Mouse (Mus musculus): Measurements from ENCODE around the gene Ace3. TPM values are rescaled to one million over a fixed set of nuclear protein-coding genes. Genes with fewer than 3 reads are reported as not detected.

Ace3 gene
- polyA plus RNA-seq, 1 experiment from 2014 or later: not detected

DNA sequence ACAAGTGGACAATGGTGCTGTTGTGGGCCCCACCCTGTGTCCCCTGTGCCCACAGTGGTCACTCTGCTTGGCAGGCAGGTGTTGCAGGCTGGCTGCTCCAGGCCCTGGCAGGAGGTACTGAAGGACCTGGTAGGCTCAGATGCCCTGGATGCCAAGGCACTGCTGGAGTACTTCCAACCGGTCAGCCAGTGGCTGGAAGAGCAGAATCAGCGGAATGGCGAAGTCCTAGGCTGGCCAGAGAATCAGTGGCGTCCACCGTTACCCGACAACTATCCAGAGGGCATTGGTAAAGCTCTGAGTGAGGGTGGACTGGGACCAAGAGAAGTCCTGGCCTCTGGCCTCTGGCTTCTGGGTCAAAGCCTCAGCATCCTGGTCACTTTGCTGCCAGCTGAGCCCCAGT, 19.9 kb upstream of the Ace3 start:
- Histone ChIP-seq H3K27me3 (replicated peaks; ENCODE audit: control insufficient read depth, insufficient read depth, low read length) (no peaks in the 10 kb centered on the region), H3K4me1 (replicated peaks; ENCODE audit: control insufficient read depth, insufficient read depth, low read length) (no peaks in the 10 kb centered on the region), H3K4me3 (ENCODE audit: low read depth, low read length) (no peak overlapping the region), H3K9ac (ENCODE audit: low read depth, low read length) (no peak overlapping the region), H3K9me3 (ENCODE audit: control insufficient read depth) (no peaks in the 10 kb centered on the region), H3K4me2 (replicated peaks; ENCODE audit: low read depth) (no peak overlapping the region), H3K36me3 (ENCODE audit: control insufficient read depth, insufficient read depth) (peaks cover 34% of the 10 kb centered on the region), H3K27ac (ENCODE audit: low read depth, low read length) (no peak overlapping the region)
- no peak for TF ChIP-seq CTCF (IDR thresholded peaks at IDR 0.05; ENCODE audit: low read depth)
- 89% methylated on average over 6 of the region's 6 CpGs for WGBS
- no peak for ATAC-seq

DNA sequence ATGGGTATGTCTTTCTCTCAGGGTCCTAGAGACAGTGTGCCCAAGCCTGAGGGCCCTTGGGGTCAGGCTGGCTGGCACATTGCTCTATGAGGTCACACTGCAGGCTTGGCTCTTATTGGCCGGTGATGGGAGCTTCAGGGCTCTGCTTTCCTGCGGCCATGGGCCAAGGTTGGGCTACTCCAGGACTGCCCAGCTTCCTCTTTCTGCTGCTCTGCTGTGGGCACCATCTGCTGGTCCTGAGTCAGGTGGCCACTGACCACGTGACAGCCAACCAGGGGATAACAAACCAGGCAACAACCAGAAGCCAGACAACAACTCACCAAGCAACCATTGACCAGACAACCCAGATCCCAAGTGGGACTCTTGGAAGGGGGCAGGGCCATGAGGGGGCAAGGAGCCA, 19.4 kb upstream of the Ace3 start:
- Histone ChIP-seq H3K4me3 (ENCODE audit: low read depth, low read length) (no peak overlapping the region), H3K27me3 (replicated peaks; ENCODE audit: control insufficient read depth, insufficient read depth, low read length) (no peaks in the 10 kb centered on the region), H3K27ac (ENCODE audit: low read depth, low read length) (no peak overlapping the region), H3K9me3 (ENCODE audit: control insufficient read depth) (no peaks in the 10 kb centered on the region), H3K4me1 (replicated peaks; ENCODE audit: control insufficient read depth, insufficient read depth, low read length) (no peaks in the 10 kb centered on the region), H3K4me2 (replicated peaks; ENCODE audit: low read depth) (no peak overlapping the region), H3K9ac (ENCODE audit: low read depth, low read length) (no peak overlapping the region), H3K36me3 (ENCODE audit: control insufficient read depth, insufficient read depth) (peaks cover 34% of the 10 kb centered on the region)
- no peak for TF ChIP-seq CTCF (IDR thresholded peaks at IDR 0.05; ENCODE audit: low read depth)
- WGBS: 69% methylated on average over 3 of the region's 3 CpGs
- ATAC-seq: no peak

DNA sequence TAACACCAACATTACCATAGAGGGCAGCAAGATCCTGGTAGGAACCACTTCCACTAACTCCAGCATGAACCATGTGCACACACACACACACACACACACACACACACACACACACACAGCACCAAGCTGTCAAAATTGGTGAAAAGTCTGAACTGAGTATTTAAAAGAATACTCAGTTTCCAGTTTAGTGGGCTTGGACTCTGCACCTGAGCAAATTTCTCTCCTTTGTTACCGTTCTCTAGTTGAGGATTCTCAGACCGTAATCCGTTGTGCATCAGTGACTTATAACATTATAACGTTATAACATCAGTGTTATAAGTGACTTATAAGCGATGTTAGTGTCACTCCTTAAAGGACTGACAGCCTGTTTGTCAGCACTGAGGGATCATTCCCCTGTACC, 18.8 kb upstream of the Ace3 start:
- no peak overlapping the region for H3K4me3 ChIP-seq (ENCODE audit: low read depth, low read length)
- no peak for TF ChIP-seq CTCF (IDR thresholded peaks at IDR 0.05; ENCODE audit: low read depth)
- no peaks in the 10 kb centered on the region for H3K27me3 ChIP-seq (replicated peaks; ENCODE audit: control insufficient read depth, insufficient read depth, low read length)
- no peak for ATAC-seq
- H3K36me3 ChIP-seq (ENCODE audit: control insufficient read depth, insufficient read depth): peaks cover 34% of the 10 kb centered on the region
- H3K27ac ChIP-seq (ENCODE audit: low read depth, low read length): no peak overlapping the region
- 78% methylated on average over 5 of the region's 5 CpGs for WGBS
- no peaks in the 10 kb centered on the region for H3K4me1 ChIP-seq (replicated peaks; ENCODE audit: control insufficient read depth, insufficient read depth, low read length)
- H3K9ac ChIP-seq (ENCODE audit: low read depth, low read length): no peak overlapping the region
- H3K9me3 ChIP-seq (ENCODE audit: control insufficient read depth): no peaks in the 10 kb centered on the region
- H3K4me2 ChIP-seq (replicated peaks; ENCODE audit: low read depth): no peak overlapping the region

DNA sequence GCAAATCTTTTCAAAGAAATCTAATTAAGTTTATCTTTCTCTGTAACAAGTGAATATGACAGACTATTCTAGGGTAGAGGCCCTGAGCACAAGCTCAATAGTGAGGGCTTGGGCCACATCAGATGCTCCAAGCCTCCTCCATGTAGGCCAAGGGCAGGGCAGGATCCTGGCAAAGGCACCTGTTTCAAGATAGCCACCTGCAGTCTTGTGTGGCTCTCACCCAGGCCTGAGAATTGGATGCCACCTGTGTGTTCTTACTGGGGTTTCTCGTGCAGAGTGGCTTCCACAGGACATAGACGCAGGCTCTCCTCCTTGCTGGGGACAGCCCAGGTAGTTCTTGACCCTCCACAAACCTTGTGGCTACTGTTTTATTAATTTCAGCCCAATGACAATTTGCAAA, 16.2 kb upstream of the Ace3 start:
- H3K9ac ChIP-seq (ENCODE audit: low read depth, low read length): no peak overlapping the region
- H3K4me1 ChIP-seq (replicated peaks; ENCODE audit: control insufficient read depth, insufficient read depth, low read length): no peaks in the 10 kb centered on the region
- no peak for ATAC-seq
- H3K9me3 ChIP-seq (ENCODE audit: control insufficient read depth): no peaks in the 10 kb centered on the region
- no peak for TF ChIP-seq CTCF (IDR thresholded peaks at IDR 0.05; ENCODE audit: low read depth)
- H3K36me3 ChIP-seq (ENCODE audit: control insufficient read depth, insufficient read depth): peaks cover 34% of the 10 kb centered on the region
- no peak overlapping the region for H3K4me2 ChIP-seq (replicated peaks; ENCODE audit: low read depth)
- no peaks in the 10 kb centered on the region for H3K27me3 ChIP-seq (replicated peaks; ENCODE audit: control insufficient read depth, insufficient read depth, low read length)
- 85% methylated on average over 2 of the region's 2 CpGs for WGBS
- H3K27ac ChIP-seq (ENCODE audit: low read depth, low read length): no peak overlapping the region
- no peak overlapping the region for H3K4me3 ChIP-seq (ENCODE audit: low read depth, low read length)

DNA sequence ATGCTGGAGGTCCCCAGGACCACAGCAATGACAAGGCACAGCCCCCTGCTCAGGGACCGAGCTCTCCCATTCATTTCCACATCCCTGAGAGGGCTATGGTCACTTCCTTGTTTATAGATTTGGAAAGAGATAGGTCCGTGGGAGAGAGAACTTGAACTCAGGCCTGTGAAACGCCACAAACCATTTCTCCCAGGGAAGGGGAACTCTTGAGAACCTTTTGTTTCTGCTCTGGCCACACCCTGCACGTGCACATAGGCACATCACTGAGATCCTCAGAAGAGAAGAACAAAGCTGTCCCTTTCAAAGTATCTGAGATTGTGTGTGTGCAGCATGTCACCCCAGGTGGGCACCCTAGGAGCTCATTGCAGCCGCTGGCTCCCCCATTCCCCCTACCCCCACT, 15.8 kb upstream of the Ace3 start:
- H3K4me3 ChIP-seq (ENCODE audit: low read depth, low read length): no peak overlapping the region
- no peak overlapping the region for H3K27ac ChIP-seq (ENCODE audit: low read depth, low read length)
- H3K4me1 ChIP-seq (replicated peaks; ENCODE audit: control insufficient read depth, insufficient read depth, low read length): no peaks in the 10 kb centered on the region
- WGBS: 68% methylated on average over 5 of the region's 5 CpGs
- H3K9ac ChIP-seq (ENCODE audit: low read depth, low read length): no peak overlapping the region
- no peak for TF ChIP-seq CTCF (IDR thresholded peaks at IDR 0.05; ENCODE audit: low read depth)
- no peaks in the 10 kb centered on the region for H3K27me3 ChIP-seq (replicated peaks; ENCODE audit: control insufficient read depth, insufficient read depth, low read length)
- H3K4me2 ChIP-seq (replicated peaks; ENCODE audit: low read depth): no peak overlapping the region
- ATAC-seq: no peak
- H3K36me3 ChIP-seq (ENCODE audit: control insufficient read depth, insufficient read depth): peaks cover 32% of the 10 kb centered on the region
- no peaks in the 10 kb centered on the region for H3K9me3 ChIP-seq (ENCODE audit: control insufficient read depth)

DNA sequence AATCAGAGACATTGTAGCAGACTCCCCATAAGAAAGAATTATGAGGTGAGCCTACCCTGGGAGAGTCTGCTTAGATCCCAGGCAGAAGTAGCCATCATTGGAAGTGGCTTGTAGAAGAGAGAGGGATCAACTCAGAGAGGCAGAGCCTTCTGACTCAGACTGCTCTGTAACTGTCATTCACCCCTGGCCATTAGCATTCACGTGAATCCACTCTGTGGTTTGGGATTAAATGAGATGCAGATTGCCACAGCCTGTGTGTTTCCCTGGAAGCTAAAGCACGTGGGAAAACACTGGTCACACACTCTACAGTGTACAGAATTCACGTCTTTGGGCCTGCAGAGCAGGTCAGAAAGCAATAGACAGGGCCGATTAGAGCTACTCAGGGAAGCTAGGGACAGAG, 10.0 kb upstream of the Ace3 start:
- no peak for TF ChIP-seq CTCF (IDR thresholded peaks at IDR 0.05; ENCODE audit: low read depth)
- ATAC-seq: no peak
- Histone ChIP-seq H3K27me3 (replicated peaks; ENCODE audit: control insufficient read depth, insufficient read depth, low read length) (no peaks in the 10 kb centered on the region), H3K36me3 (ENCODE audit: control insufficient read depth, insufficient read depth) (peaks cover 2% of the 10 kb centered on the region; the same call in 1 of the 2 replicates), H3K4me1 (replicated peaks; ENCODE audit: control insufficient read depth, insufficient read depth, low read length) (no peaks in the 10 kb centered on the region), H3K27ac (ENCODE audit: low read depth, low read length) (no peak overlapping the region), H3K9me3 (ENCODE audit: control insufficient read depth) (no peaks in the 10 kb centered on the region), H3K9ac (ENCODE audit: low read depth, low read length) (no peak overlapping the region), H3K4me3 (ENCODE audit: low read depth, low read length) (no peak overlapping the region), H3K4me2 (replicated peaks; ENCODE audit: low read depth) (no peak overlapping the region)
- 74% methylated on average over 4 of the region's 4 CpGs for WGBS

DNA sequence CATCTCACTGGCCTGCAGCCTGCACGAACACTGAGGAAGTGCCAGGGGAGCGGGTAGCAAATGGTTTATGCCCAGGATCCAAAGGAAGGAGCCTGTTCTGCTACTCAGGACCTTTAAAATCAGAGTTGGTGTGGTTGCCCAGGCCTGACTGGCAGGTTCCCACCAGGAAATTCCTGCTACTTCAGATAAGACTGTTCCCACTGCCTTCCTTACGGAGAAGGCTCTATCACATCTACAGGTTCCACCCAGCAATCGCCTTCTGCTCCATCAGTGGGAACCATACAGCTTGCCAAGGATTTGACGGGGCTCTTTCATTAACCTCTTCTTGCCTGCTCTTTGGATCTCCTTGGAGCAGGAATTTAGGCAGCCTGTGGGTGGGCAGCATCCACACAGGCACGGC, 7.0 kb upstream of the Ace3 start:
- Histone ChIP-seq H3K4me1 (replicated peaks; ENCODE audit: control insufficient read depth, insufficient read depth, low read length) (no peaks in the 10 kb centered on the region), H3K9me3 (ENCODE audit: control insufficient read depth) (no peaks in the 10 kb centered on the region), H3K9ac (ENCODE audit: low read depth, low read length) (no peak overlapping the region), H3K36me3 (ENCODE audit: control insufficient read depth, insufficient read depth) (no peaks in the 10 kb centered on the region; the same call in 1 of the 2 replicates), H3K27me3 (replicated peaks; ENCODE audit: control insufficient read depth, insufficient read depth, low read length) (no peaks in the 10 kb centered on the region), H3K4me2 (replicated peaks; ENCODE audit: low read depth) (no peak overlapping the region), H3K27ac (ENCODE audit: low read depth, low read length) (no peak overlapping the region), H3K4me3 (ENCODE audit: low read depth, low read length) (no peak overlapping the region)
- 54% methylated on average over 6 of the region's 6 CpGs for WGBS
- no peak for TF ChIP-seq CTCF (IDR thresholded peaks at IDR 0.05; ENCODE audit: low read depth)
- ATAC-seq: no peak
